Mouse (Mus musculus): ENCODE data around the gene Sel1l3.

GRCm38 (mm10) chr5:53087452-53087851, 126.3 kb downstream of the Sel1l3 start:
- TF ChIP-seq CTCF (IDR thresholded peaks at IDR 0.05) (no peak), EP300 (IDR thresholded peaks at IDR 0.05) (no peak)

Measured in lung, postnatal 0 days (tissue).